24 mouse cellular contexts compared by ENCODE assay signal in the genomic region with DNA sequence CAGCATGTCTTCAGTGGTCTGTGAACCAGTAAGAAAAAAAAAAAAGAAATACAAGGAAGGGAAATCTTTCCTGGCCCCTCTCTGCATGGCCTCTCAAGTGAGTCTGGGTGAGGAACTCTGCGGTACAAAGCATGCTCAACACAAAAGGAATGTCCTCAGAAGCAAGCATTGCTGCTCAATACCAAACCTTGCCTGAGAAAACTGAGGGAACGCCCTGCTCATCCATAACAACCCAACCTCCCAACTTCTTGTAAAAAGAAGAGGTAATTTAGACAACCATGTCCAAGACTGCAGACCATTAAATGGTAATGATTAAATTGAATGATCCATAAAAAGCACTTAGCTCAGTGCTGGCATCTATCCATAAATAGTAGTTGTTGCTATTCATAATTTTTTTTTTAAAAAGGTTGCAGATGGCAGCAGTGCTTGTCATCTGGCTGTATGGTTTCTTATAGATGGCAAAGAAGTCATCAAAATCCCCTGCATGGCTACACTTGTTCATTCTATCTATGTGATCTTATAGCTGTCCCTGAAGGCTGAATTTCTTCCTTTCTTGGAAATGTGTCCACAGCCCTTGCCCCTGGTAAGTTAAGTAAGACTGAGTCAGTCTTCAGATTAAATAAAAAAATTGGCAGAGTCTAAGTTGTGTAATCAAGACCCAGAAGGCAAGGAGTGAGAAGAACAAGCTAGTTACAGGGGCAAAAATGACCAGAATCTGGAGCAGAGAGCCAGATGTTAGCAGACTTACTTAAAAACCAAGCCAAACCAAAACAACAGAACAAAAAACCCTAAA. TPM values are rescaled to one million over a fixed set of nuclear protein-coding genes. Genes with fewer than 3 reads are reported as not detected.
DNase-seq lines count a peak whose midpoint lies in the region; ATAC-seq and TF ChIP-seq lines count a peak whose summit lies in the region.
"Had no signal": no experiment of that assay in that cellular context is flagged by ENCODE, and none has a peak within 500 bp of the region (broad histone marks: within the 10 kb centered on the region; RNA-seq: fewer than 3 reads in every experiment).

No protein-coding gene starts in this region.

- no peaks in the 10 kb centered on the region for H3K27me3 ChIP-seq in heart, embryonic 12.5 days (replicated peaks)
- no peaks in the 10 kb centered on the region for H3K27me3 ChIP-seq in lung, postnatal 0 days (replicated peaks; ENCODE audit: insufficient read depth, low read length)
- H3K27me3 ChIP-seq: CH12.LX; forebrain, embryonic 13.5 days; limb, embryonic 13.5 days; liver, embryonic 12.5 days had no signal

- no peak for TF ChIP-seq CTCF in lung, postnatal 0 days (IDR thresholded peaks at IDR 0.05)

- no peak for TF ChIP-seq EP300 in lung, postnatal 0 days (IDR thresholded peaks at IDR 0.05)

- no peak overlapping the region for H3K4me3 ChIP-seq in heart, embryonic 12.5 days
- H3K4me3 ChIP-seq in lung, postnatal 0 days (ENCODE audit: low read depth, low read length): no peak overlapping the region
- H3K4me3 ChIP-seq in brown adipose tissue, adult 24 weeks (ENCODE audit: insufficient read depth, low read depth, low read length): no peak overlapping the region
- H3K4me3 ChIP-seq: erythroblast, embryonic 14.5 days; forebrain, embryonic 13.5 days; limb, embryonic 13.5 days; liver, embryonic 12.5 days; midbrain, embryonic 10.5 days had no signal

- no peak overlapping the region for H3K27ac ChIP-seq in heart, embryonic 12.5 days (ENCODE audit: poor library complexity, severe bottlenecking)
- no peak overlapping the region for H3K27ac ChIP-seq in lung, postnatal 0 days (ENCODE audit: low read length)
- peak overlapping the region; percentile 47 for H3K27ac ChIP-seq in brown adipose tissue, adult 24 weeks (replicated peaks; ENCODE audit: low read depth, low read length)
- H3K27ac ChIP-seq: forebrain, embryonic 13.5 days; hindbrain, postnatal 0 days; limb, embryonic 13.5 days; liver, embryonic 12.5 days; midbrain, embryonic 10.5 days had no signal

- H3K4me2 ChIP-seq in heart, embryonic 12.5 days: no peak overlapping the region
- H3K4me2 ChIP-seq in lung, postnatal 0 days (replicated peaks; ENCODE audit: low read depth, low read length): no peak overlapping the region
- H3K4me2 ChIP-seq: forebrain, embryonic 13.5 days; limb, embryonic 13.5 days; liver, embryonic 12.5 days had no signal

- ATAC-seq in heart, embryonic 12.5 days (ENCODE audit: insufficient number of reproducible peaks, low FRiP score): no peak
- peak; percentile 61 for ATAC-seq in lung, postnatal 0 days
- ATAC-seq: forebrain, embryonic 13.5 days; hindbrain, postnatal 0 days; intestine, embryonic 16.5 days; liver, embryonic 12.5 days had no signal

- no peaks in the 10 kb centered on the region for H3K9me3 ChIP-seq in heart, embryonic 12.5 days (replicated peaks)
- no peaks in the 10 kb centered on the region for H3K9me3 ChIP-seq in lung, postnatal 0 days (ENCODE audit: low read length)
- H3K9me3 ChIP-seq: forebrain, embryonic 13.5 days; G1E; limb, embryonic 13.5 days; liver, embryonic 12.5 days; midbrain, embryonic 10.5 days had no signal

- H3K36me3 ChIP-seq in heart, embryonic 12.5 days: peaks cover 16% of the 10 kb centered on the region
- H3K36me3 ChIP-seq in lung, postnatal 0 days (ENCODE audit: insufficient read depth, low read length): no peaks in the 10 kb centered on the region
- H3K36me3 ChIP-seq: G1E; liver, embryonic 12.5 days; midbrain, embryonic 10.5 days had no signal

- WGBS in heart, embryonic 12.5 days: 84% methylated on average over 2 of the region's 2 CpGs
- 81% methylated on average over 2 of the region's 2 CpGs for WGBS in lung, postnatal 0 days

- peaks cover 10% of the 10 kb centered on the region; the same call in 1 of the 2 replicates for H3K4me1 ChIP-seq in heart, embryonic 12.5 days (replicated peaks)
- H3K4me1 ChIP-seq in lung, postnatal 0 days (ENCODE audit: insufficient read depth, low read depth, low read length): no peaks in the 10 kb centered on the region; the same call in 1 of the 2 replicates
- peaks cover 17% of the 10 kb centered on the region; the same call in 1 of the 2 replicates for H3K4me1 ChIP-seq in brown adipose tissue, adult 24 weeks (ENCODE audit: control insufficient read depth, insufficient read depth, insufficient read length, low read length)
- H3K4me1 ChIP-seq: forebrain, embryonic 13.5 days; limb, embryonic 13.5 days; liver, embryonic 12.5 days; midbrain, embryonic 10.5 days had no signal

- no peak overlapping the region for H3K9ac ChIP-seq in heart, embryonic 12.5 days
- H3K9ac ChIP-seq in lung, postnatal 0 days (replicated peaks; ENCODE audit: low read depth): no peak overlapping the region
- H3K9ac ChIP-seq: forebrain, embryonic 13.5 days; limb, embryonic 13.5 days; liver, embryonic 12.5 days had no signal

- DNase-seq in heart, adult 11 months: peak; percentile 85
- peak; percentile 57 for DNase-seq in lung, postnatal 0 days (ENCODE audit: low spot score)
- no peak for DNase-seq in lung, postnatal 14 days
- DNase-seq in cerebellum, adult 11 months: no peak
- no peak for DNase-seq in right cerebral cortex, postnatal 4 days
- DNase-seq: B cell, adult 2 months; cerebellum, adult 9-11 months; gastrocnemius, postnatal 10 days; kidney, postnatal 36 days; layer of hippocampus, adult 9-11 months; lung, adult 2 months; right cerebral cortex, adult 18-20 months; thymus, adult 18-20 months had no signal

RNA-seq across cellular contexts. Expression of a gene that starts 28.5 kb away (rescaled TPM):
- 144 and 158 TPM in 2 replicates for polyA plus RNA-seq in heart, embryonic 12.5 days (2016; fragmentation: Nextera tagmentation; extraction: Ambion mirVana)
- 72.0 and 73.6 TPM in 2 replicates for polyA plus RNA-seq in lung, postnatal 0 days (2015; fragmentation: Nextera tagmentation; extraction: Ambion mirVana)
- 35.4 and 58.9 TPM in 2 replicates for polyA plus RNA-seq in brown adipose tissue, adult 24 weeks (2012; ENCODE audit: insufficient read depth, insufficient read length, missing spikeins)
- polyA plus RNA-seq: erythroblast, embryonic 14.5 days; G1E had no signal

Comparison
In these comparisons a context has a peak if more than half of its experiments do, and no peak if none do; other contexts are left out.
1. DNase-seq: peak in heart, adult 11 months (single experiment) and lung, postnatal 0 days (single experiment); none in lung, postnatal 14 days (single experiment), cerebellum, adult 11 months (single experiment) and right cerebral cortex, postnatal 4 days (single experiment).